Mouse (Mus musculus) kidney, postnatal 25 days (tissue): ENCODE data around the gene Pam16.
A peak's percentile ranks its signal among the peaks of the same experiment; 100 is the strongest.
"Not testable (repeated sequence)": the region's sequence is repeated elsewhere in the genome, so short reads cannot be mapped to it uniquely, and the experiment has no call there.

Experiments
- DNase-seq, 2 experiments: peaks; one replicate each; pipeline ENCODE4 v3.0.0; 2021; ENCODE audit warnings: mixed read lengths in 2 of 2

Gene Pam16

DNA sequence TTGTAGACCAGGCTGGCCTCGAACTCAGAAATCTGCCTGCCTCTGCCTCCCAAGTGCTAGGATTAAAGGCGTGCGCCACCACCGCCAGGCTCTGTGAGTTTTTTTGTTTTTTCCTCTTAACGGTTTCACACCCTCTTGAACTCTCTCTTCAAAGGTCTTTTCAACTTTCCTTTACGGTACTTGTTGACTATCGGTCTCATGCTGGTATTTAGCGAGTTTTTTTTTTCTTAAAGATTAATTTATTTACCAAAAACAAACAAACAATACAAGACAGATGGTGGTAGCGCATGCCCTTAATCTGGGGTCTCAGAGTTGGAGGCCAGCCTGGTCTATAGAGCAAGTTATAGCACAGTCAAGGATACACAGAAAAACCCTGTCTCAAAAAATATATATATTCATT lies 34.6 kb downstream of the Pam16 start:
- no peak for DNase-seq

DNA sequence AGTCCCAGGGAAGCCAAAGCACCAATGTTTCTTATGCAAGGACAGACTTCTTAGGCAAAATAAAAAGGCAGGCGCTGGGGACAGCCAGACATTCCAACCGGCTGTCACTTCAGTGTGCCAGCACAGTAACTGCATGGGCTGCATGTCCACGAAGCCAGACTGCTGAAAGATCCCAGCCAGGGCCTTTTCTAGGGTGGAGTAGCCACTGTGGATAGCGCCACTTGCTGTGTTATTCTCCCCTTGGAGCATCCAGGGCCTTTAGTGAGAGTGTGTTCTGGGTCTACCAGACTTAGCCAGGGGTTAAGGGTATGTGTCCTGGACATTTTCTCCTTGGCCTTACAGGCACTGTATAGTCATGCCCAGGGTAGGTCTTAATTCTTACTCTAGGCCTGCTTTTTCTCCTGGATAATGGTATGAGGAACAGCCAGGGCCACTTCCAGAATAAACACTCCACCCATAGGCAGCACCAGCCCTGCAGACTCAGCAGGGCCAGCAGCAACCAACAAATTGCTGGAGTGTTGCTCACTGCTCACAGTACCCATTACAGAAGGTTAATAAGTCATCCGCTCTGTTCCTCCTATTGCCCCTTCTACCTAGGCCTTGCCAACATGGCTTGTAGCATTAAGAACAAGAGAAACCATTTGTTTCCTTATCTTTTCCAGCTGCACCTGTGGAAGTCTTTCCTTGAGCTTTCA lies 37.1 kb downstream of the Pam16 start:
- peak; percentile 62 to 86 for DNase-seq

DNA sequence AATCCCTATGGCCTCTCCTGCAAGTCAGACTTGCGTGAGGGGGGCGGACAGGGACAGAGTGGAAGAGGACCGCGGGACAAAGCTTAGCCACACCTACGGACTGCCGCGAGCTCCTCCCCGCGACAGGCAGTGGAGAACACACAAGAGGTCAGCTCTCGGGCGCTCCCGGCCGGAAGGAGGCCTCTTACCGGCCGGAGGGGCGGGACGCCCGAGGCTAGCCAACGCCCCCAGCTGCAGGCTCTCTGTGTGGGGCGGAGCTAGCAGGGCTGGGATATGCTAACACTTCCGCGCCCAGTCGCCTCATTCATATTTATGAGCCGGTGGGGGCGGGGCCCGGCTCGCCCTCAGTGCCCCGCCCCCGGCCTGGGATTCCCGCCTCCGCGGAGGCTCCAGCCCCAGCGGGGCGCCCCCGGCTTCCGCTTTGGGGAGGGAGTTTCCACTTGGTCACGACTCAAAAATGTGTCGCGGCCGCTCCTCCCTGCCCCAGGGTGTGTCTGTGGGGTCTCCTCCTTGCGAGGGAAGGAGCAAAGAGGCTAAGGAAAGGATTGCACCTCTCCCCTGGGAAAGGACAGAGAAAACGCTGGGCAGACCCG lies 38.2 kb downstream of the Pam16 start:
- peak; percentile 99 for DNase-seq

DNA sequence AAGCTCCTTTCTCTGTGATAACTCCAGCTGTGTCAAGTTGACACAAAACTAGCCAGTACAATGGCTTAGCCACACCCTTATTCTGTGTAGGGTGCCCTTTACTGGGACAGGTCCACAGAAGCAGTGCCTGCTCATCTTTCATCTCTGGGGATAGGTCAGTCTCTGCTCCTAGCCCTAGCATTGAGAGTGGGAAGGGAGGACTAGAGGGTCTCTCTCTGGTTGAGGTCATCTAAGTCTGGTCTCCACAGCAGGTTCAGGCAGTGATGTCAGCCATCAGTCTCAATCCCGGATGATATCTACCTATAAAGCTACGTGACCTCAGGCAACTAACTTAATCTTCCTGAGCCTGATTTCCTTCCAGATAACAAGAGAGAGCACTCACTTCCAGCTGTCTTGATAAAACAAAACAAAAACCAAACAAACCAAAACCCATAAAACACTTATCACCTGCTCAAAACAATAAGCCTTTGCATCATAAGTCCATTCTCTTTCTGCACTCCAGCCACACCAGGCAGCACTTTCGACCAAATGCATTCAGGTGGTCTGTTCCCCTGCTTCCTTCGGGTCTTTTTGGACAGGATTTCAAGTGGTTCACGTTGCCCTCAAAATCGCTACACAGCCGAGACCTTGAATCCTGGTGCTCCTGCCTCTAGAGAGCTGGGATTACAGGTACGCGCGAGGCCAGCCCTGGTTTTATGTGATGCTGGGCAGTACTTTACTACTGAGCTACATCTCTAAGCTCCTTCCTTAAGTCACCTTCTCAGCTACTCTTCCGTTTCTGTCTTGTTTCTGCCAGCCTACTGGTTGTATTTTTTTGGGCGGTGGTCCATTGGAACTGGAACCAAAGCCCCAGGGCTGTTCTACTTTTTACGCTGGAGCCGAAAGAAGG lies 38.9 kb downstream of the Pam16 start:
- no peak for DNase-seq

DNA sequence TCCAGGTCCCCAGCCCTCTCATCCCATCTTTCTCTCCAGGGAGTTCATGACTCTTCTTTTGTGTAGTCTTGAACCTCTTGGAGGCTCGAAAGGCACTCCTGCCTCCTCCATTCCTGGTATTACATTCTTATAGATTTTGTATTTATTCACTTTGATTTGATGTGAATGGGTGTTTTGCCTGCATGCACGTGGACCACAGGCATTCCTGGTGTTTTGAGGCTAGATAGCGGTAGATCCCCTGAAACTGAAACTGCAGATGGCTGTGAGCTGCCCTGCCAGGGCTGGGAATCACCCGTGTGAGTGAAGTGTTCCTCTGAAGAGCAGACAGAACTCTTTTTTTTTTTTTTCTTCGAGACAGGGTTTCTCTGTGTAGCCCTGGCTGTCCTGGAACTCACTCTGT lies 40.4 kb downstream of the Pam16 start:
- no peak for DNase-seq

DNA sequence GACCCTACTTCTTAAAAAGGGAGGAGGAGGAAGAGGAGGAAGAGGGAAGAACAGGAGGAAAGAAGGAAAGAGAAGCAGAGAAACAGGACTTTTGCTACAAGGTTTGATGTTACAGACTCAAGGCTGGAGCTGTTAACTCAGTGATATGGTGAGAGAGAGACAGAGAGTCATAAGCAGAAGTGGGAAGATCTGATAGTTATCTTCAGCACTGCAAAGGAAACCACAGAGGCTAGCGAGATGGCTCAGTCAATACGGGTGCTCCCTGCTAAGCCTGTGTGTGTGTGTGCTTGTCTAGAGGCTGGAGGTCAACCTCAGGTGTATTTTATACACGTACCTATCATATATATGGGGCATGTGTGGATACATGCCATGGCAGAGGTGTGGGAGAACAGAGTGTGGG lies 41.0 kb downstream of the Pam16 start:
- DNase-seq, result no peak

DNA sequence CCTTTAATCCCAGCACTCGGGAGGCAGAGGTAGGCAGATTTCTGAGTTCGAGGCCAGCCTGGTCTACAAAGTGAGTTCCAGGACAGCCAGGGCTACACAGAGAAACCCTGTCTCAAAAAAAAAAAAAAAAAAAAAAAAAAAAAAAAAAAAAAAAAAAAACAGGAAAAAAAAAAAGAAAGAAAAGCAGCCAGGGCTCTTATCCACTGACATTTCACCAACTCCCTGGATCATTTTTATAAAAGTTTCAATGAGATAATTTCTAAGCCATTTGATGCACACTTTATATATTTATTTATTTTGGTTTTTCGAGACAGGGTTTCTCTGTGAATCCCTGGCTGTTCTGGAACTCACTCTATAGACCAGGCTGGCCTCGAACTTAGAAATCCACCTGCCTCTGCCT lies 43.6 kb downstream of the Pam16 start:
- DNase-seq, result not testable (repeated sequence)

DNA sequence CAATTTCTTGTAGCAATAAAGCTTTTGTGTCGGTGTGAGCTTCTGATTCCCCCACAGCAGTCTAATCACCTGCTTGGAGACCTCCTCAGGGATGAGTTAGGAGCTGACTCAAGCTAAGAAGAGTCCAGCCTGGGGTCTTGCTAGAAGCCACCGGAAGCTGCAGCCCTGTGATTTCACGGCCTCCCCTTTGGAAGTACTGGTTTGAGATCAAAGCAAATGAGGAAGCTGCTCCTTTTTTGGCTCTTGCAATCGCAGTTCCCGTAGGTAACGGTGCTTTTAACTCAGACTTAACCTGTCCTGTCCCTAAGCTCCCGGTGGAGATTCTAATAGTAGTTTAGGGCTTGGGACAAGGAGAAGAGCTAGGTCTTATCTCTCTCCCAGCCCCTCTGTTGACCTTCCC lies 46.2 kb downstream of the Pam16 start:
- DNase-seq, result no peak

DNA sequence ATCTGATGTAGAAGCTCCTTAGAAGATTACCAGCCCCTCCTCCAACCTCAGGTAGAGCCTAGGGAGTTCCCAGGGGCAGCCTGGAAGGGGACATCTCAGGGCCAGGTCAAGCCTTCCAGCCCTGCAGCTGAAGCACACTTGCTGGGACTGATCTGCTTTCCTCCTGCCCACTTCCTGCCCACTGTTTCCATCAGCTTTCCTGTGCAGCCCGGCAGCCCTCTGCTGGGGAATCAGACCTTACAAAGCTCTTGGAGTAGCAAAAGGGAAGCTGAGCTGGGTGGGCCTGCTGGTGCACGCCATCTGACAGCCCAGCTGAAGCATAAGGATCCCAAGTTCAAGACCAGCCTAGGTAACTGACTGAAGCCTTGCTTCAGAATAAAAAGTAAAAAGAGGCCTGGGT lies 47.9 kb downstream of the Pam16 start:
- no peak for DNase-seq

DNA sequence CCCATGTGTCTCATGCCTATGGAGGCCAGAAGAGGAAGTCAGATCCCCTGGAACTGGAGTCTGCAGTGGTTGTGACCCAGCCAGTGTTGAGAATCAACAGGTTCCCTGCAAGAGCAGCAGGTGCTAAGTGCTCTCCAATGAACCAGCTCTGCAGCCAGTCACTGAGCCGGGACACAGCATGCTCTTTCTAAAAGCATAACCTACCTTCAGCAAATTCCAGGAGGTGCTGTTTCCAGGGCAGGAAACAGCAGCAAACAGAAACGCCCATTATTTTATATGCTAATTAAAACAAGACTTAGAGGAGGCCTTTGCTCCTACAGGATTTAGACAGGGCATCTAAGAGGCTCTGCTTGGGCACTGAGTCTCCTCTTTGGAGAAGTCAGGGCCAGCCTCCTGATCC lies 48.8 kb downstream of the Pam16 start:
- peak; percentile 16 to 55 for DNase-seq

DNA sequence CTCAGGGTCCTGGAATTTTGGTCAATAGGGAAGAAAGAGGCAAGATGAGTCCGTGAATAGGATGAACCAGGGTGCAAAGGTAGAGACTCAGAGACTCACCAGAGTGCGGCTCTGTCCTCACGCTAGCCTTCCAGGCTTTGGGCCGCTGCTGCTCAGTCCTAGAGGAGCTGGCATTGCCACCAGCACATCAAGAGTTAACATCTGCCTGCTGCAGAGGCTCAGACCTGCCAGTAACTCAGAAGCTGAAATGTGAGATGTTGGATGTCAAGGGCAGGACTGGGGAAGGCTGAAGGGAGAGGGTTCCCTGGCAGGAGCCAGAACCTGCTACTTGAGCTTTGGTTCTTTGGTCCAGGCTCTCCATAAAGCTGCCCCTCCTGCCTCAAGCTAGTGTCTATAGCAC lies 54.1 kb downstream of the Pam16 start:
- DNase-seq, result no peak

DNA sequence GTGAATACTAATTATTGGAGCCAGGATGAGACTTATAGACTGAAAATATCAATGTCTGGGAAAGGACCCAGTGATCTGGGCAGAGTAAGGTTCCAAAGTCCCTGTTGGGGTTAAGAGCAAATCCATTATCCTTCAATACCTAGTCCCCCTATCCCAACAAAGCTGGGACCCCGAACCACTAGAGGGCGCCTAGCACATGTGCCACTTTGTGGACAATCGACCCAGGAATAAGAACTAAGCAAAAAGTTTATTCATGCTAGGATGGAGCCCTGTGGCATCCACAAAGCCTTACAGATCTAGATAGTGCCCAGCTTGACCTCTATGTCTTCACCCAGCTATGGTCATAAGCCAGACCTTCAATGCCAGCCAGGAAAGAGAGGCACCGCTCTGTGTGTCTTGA lies 56.9 kb downstream of the Pam16 start:
- DNase-seq, result peak; percentile 89 to 96
